Mouse (Mus musculus): Measurements from ENCODE around the gene Apopt1. TPM values are rescaled to one million over a fixed set of nuclear protein-coding genes. Genes with fewer than 3 reads are reported as not detected.

Gene Apopt1
- total RNA-seq (2015) (44.6 and 45.0 TPM in 2 replicates), total RNA-seq (2017) (60.6 and 61.0 TPM in 2 replicates)

- peak; percentile 98 for ATAC-seq (ENCODE audit: poor library complexity, severe bottlenecking)
These were observed at the start of gene Apopt1, which contains the start of gene Bag5 for GRCm38 (mm10) chr12:111713004-111713651. Apopt1 (plus strand) TSS chr12:111713261. Bag5 (minus strand) TSS chr12:111713257.

GRCm38 (mm10) chr12:111664144-111664634 lies 48.9 kb upstream of the Apopt1 start:
- ATAC-seq (ENCODE audit: poor library complexity, severe bottlenecking), result no peak

GRCm38 (mm10) chr12:111665041-111665880 lies 47.8 kb upstream of the Apopt1 start:
- no peak for ATAC-seq (ENCODE audit: poor library complexity, severe bottlenecking)

- no peak for ATAC-seq (ENCODE audit: poor library complexity, severe bottlenecking)
These were observed 46.7 kb upstream of the Apopt1 start for GRCm38 (mm10) chr12:111666380-111666779.

GRCm38 (mm10) chr12:111667421-111667820 lies 45.6 kb upstream of the Apopt1 start:
- no peak for ATAC-seq (ENCODE audit: poor library complexity, severe bottlenecking)

- ATAC-seq (ENCODE audit: poor library complexity, severe bottlenecking), result peak; percentile 73
These were observed 44.6 kb upstream of the Apopt1 start for GRCm38 (mm10) chr12:111668457-111668912.

- ATAC-seq (ENCODE audit: poor library complexity, severe bottlenecking), result no peak
These were observed 43.9 kb upstream of the Apopt1 start for GRCm38 (mm10) chr12:111669000-111669788.

GRCm38 (mm10) chr12:111669961-111670360 lies 43.1 kb upstream of the Apopt1 start:
- no peak for ATAC-seq (ENCODE audit: poor library complexity, severe bottlenecking)

GRCm38 (mm10) chr12:111670371-111670971 lies 42.6 kb upstream of the Apopt1 start:
- ATAC-seq (ENCODE audit: poor library complexity, severe bottlenecking), result peak; percentile 23; the same call in 1 of the 2 replicates

- ATAC-seq (ENCODE audit: poor library complexity, severe bottlenecking), result no peak
These were observed 42.1 kb upstream of the Apopt1 start for GRCm38 (mm10) chr12:111670976-111671375.

GRCm38 (mm10) chr12:111671431-111671902 lies 41.6 kb upstream of the Apopt1 start:
- 0 out of 2 replicates have a peak, but pooled peaks have one; percentile 11 for ATAC-seq (ENCODE audit: poor library complexity, severe bottlenecking)

GRCm38 (mm10) chr12:111672176-111672575 lies 40.9 kb upstream of the Apopt1 start, which contains the start of gene Ckb:
Ckb (minus strand) TSS chr12:111672338.
- ATAC-seq (ENCODE audit: poor library complexity, severe bottlenecking), result no peak

- no peak for ATAC-seq (ENCODE audit: poor library complexity, severe bottlenecking)
These were observed 40.5 kb upstream of the Apopt1 start for GRCm38 (mm10) chr12:111672581-111672980.

- peak; percentile 41; the same call in 1 of the 2 replicates for ATAC-seq (ENCODE audit: poor library complexity, severe bottlenecking)
These were observed 38.1 kb upstream of the Apopt1 start for GRCm38 (mm10) chr12:111674850-111675486.

GRCm38 (mm10) chr12:111675797-111676580 lies 37.1 kb upstream of the Apopt1 start:
- no peak for ATAC-seq (ENCODE audit: poor library complexity, severe bottlenecking)

GRCm38 (mm10) chr12:111677421-111677820 lies 35.6 kb upstream of the Apopt1 start:
- ATAC-seq (ENCODE audit: poor library complexity, severe bottlenecking), result no peak

- peak; percentile 87 for ATAC-seq (ENCODE audit: poor library complexity, severe bottlenecking)
These were observed 35.0 kb upstream of the Apopt1 start, which contains the start of gene Trmt61a for GRCm38 (mm10) chr12:111677882-111678669. Trmt61a (plus strand) TSS chr12:111678105.

- no peak for ATAC-seq (ENCODE audit: poor library complexity, severe bottlenecking)
These were observed 34.5 kb upstream of the Apopt1 start for GRCm38 (mm10) chr12:111678670-111678933.

Data from megakaryocyte, adult 5-6 weeks (primary cell).